Mouse (Mus musculus): ENCODE measurements at regions not wholly inside any gene's neighbourhood (a gene's known extent, or its start where the extent isn't known, plus 50 kb on each side); places are given as distances from the start of the nearest gene placed in this dataset.

DNA sequence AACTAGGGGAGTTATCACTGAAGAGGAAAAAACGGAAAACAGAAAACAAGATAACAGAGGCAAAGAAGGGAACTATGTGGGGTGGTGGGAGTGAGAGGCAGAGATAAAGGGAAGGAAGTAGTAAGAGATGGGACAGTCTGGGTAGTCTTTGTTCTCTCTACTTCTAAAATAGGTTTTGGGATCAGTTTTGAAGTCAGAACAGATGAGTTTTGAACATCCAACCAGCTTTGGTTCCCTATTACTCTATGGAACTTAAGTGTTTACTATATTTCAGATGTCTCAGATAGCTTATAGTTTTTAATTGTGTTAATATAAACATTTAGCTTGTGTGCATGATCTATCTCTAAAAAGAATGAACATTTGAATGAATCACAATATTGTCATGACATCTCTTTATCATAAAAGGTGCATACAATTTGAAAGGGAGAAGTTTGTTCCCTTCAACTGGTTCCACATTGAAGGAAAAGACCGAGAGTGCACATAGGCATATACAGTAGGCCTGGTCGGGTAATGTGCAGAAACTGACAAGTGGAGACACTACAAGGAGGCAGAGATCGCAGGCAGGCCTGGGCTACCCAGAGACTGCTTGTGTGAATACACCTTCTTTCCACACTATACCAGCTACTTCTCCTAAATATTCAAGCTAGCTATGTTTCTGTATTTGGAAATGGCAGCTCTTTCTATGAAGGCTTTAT is 335.8 kb downstream of the Pdha2 start:
- no peak for TF ChIP-seq CTCF (IDR thresholded peaks at IDR 0.05; ENCODE audit: low read depth)
- TF ChIP-seq EP300 (IDR thresholded peaks at IDR 0.05; ENCODE audit: low read depth): no peak
